Mouse (Mus musculus) midbrain, embryonic 16.5 days (tissue): Measurements from ENCODE around the gene Rab26. TPM values are rescaled to one million over a fixed set of nuclear protein-coding genes. Genes with fewer than 3 reads are reported as not detected.

ENCODE experiments used
- ATAC-seq: fragments of 200-750 bp; cut with Nextera tagmentation; 2 replicates; pipeline ENCODE4 v1.8.0; 2017; ENCODE audit warnings: moderate TSS enrichment
- H3K27ac ChIP-seq: fragments of 300-500 bp; sonication (generic); 2 replicates; pipeline ENCODE4 v1.5.1; 2014; ENCODE audit warnings: mild to moderate bottlenecking, low read length, mixed read lengths
- H3K27me3 ChIP-seq: fragments of 300-500 bp; sonication (generic); 2 replicates; pipeline ENCODE4 v1.6.1; 2014; ENCODE audit warnings: low read depth, low read length, mixed read lengths; ENCODE audit not compliant: control insufficient read depth, insufficient read depth
- H3K36me3 ChIP-seq: fragments of 300-500 bp; sonication (generic); 2 replicates; pipeline ENCODE4 v1.6.1; 2014; ENCODE audit warnings: mild to moderate bottlenecking, low read length, moderate library complexity, mixed read lengths; ENCODE audit not compliant: control insufficient read depth, insufficient read depth
- H3K4me1 ChIP-seq: fragments of 300-500 bp; sonication (generic); 2 replicates; pipeline ENCODE4 v1.6.1; 2014; ENCODE audit warnings: mild to moderate bottlenecking, low read length, mixed read lengths; ENCODE audit not compliant: control insufficient read depth, insufficient read depth
- H3K4me2 ChIP-seq: fragments of 300-500 bp; sonication (generic); 2 replicates; pipeline ENCODE4 v1.6.1; 2014; ENCODE audit warnings: mild to moderate bottlenecking, low read length, mixed read lengths
- H3K4me3 ChIP-seq: fragments of 300-500 bp; sonication (generic); 2 replicates; pipeline ENCODE4 v1.5.1; 2014; ENCODE audit warnings: low read depth, mild to moderate bottlenecking, low read length, moderate library complexity, mixed read lengths
- H3K9ac ChIP-seq: fragments of 300-500 bp; sonication (generic); 2 replicates; pipeline ENCODE4 v1.6.1; 2014; ENCODE audit warnings: low read depth, low read length, mixed read lengths
- H3K9me3 ChIP-seq: fragments of 300-500 bp; sonication (generic); replicated peaks from 2 replicates; pipeline ENCODE4 v1.6.1; 2014; ENCODE audit warnings: mild to moderate bottlenecking, low read length, mixed read lengths; ENCODE audit not compliant: control insufficient read depth, poor library complexity, severe bottlenecking
- WGBS: fragments of 180-500 bp; shearing (Covaris S2); extraction: QIAGEN DNeasy Blood & Tissue Kit; methylation state at CpG from one replicate; pipeline ENCODE4 v1.1.7; 2014; 5-methylcytosine and 5-hydroxymethylcytosine counted together
- polyA plus RNA-seq: library from polyadenylated mRNA; unstranded; fragments of >200 nt; fragmentation: Nextera tagmentation; extraction: Ambion mirVana; gene quantifications from 2 replicates; pipeline ENCODE4 v1.2.1, GENCODE M21; 2015

The Rab26 gene
- polyA plus RNA-seq, 1 experiment from 2014 or later: 14.7 TPM

GRCm38 (mm10) chr17:24489265-24490030 lies 44.6 kb downstream of the Rab26 start:
- H3K27me3 ChIP-seq: no peaks in the 10 kb centered on the region
- 11% methylated on average over 18 of the region's 19 CpGs for WGBS
- ATAC-seq: peak; percentile 26
- peak overlapping the region; percentile 93 for H3K4me2 ChIP-seq
- peaks cover 37% of the 10 kb centered on the region for H3K4me1 ChIP-seq
- no peaks in the 10 kb centered on the region for H3K9me3 ChIP-seq
- peak overlapping the region; percentile 82 for H3K9ac ChIP-seq
- no peaks in the 10 kb centered on the region for H3K36me3 ChIP-seq
- H3K27ac ChIP-seq: peak overlapping the region; percentile 85
- H3K4me3 ChIP-seq: peak overlapping the region; percentile 59

- Histone ChIP-seq H3K9me3 (no peaks in the 10 kb centered on the region), H3K9ac (peak overlapping the region; percentile 82), H3K36me3 (no peaks in the 10 kb centered on the region), H3K27ac (peak overlapping the region; percentile 85), H3K4me3 (peak overlapping the region; percentile 59), H3K27me3 (no peaks in the 10 kb centered on the region), H3K4me1 (peaks cover 35% of the 10 kb centered on the region), H3K4me2 (peak overlapping the region; percentile 93)
- WGBS: under 1% methylated on average over 28 of the region's 81 CpGs
- ATAC-seq: peak; percentile 81
Observed at GRCm38 (mm10) chr17:24488662-24489264, 45.2 kb downstream of the Rab26 start.

- under 1% methylated on average over 37 of the region's 45 CpGs for WGBS
- Histone ChIP-seq H3K4me3 (peak within 1 kb of the TSS; percentile 59), H3K27me3 (no peaks in the 10 kb centered on the region), H3K9ac (peak within 1 kb of the TSS; percentile 82), H3K9me3 (no peaks in the 10 kb centered on the region), H3K27ac (peak within 1 kb of the TSS; percentile 85), H3K36me3 (no peaks in the 10 kb centered on the region), H3K4me2 (peak within 1 kb of the TSS; percentile 93), H3K4me1 (peaks cover 35% of the 10 kb centered on the region)
- peak; percentile 73 for ATAC-seq
Observed at GRCm38 (mm10) chr17:24488186-24488661, 45.8 kb downstream of the Rab26 start, which contains the start of gene Caskin1. Gene Caskin1, plus strand, starts transcription at chr17:24488601.

GRCm38 (mm10) chr17:24485090-24485860 lies 48.7 kb downstream of the Rab26 start:
- H3K36me3 ChIP-seq: no peaks in the 10 kb centered on the region
- no peak overlapping the region for H3K4me3 ChIP-seq
- no peak overlapping the region for H3K4me2 ChIP-seq
- H3K4me1 ChIP-seq: peaks cover 23% of the 10 kb centered on the region
- WGBS: 43% methylated on average over 11 of the region's 11 CpGs
- peak overlapping the region; percentile 40 for H3K9ac ChIP-seq
- no peak for ATAC-seq
- H3K9me3 ChIP-seq: no peaks in the 10 kb centered on the region
- H3K27ac ChIP-seq: peak overlapping the region; percentile 52; the same call in 1 of the 2 replicates
- H3K27me3 ChIP-seq: no peaks in the 10 kb centered on the region

GRCm38 (mm10) chr17:24483495-24483894 lies 50.5 kb downstream of the Rab26 start:
- Histone ChIP-seq H3K27me3 (no peaks in the 10 kb centered on the region), H3K27ac (no peak overlapping the region), H3K4me2 (no peak overlapping the region), H3K4me1 (peaks cover 17% of the 10 kb centered on the region), H3K4me3 (no peak overlapping the region), H3K9me3 (no peaks in the 10 kb centered on the region), H3K36me3 (no peaks in the 10 kb centered on the region), H3K9ac (no peak overlapping the region)
- no peak for ATAC-seq
- WGBS: 83% methylated on average over 3 of the region's 3 CpGs

- 95% methylated on average over 20 of the region's 20 CpGs for WGBS
- peaks cover 10% of the 10 kb centered on the region for H3K36me3 ChIP-seq
- H3K4me3 ChIP-seq: no peak overlapping the region
- no peak overlapping the region for H3K9ac ChIP-seq
- peaks cover 16% of the 10 kb centered on the region for H3K4me1 ChIP-seq
- H3K27me3 ChIP-seq: no peaks in the 10 kb centered on the region
- ATAC-seq: no peak
- no peaks in the 10 kb centered on the region for H3K9me3 ChIP-seq
- H3K4me2 ChIP-seq: no peak overlapping the region
- no peak overlapping the region for H3K27ac ChIP-seq
Observed at GRCm38 (mm10) chr17:24481027-24481815, 52.8 kb downstream of the Rab26 start.

GRCm38 (mm10) chr17:24480201-24480826 lies 53.7 kb downstream of the Rab26 start:
- H3K9ac ChIP-seq: no peak overlapping the region
- H3K4me1 ChIP-seq: peaks cover 12% of the 10 kb centered on the region
- no peaks in the 10 kb centered on the region for H3K27me3 ChIP-seq
- peaks cover 16% of the 10 kb centered on the region for H3K36me3 ChIP-seq
- no peak overlapping the region for H3K27ac ChIP-seq
- ATAC-seq: no peak
- no peak overlapping the region for H3K4me2 ChIP-seq
- H3K9me3 ChIP-seq: no peaks in the 10 kb centered on the region
- no peak overlapping the region for H3K4me3 ChIP-seq
- WGBS: 40% methylated on average over 3 of the region's 3 CpGs

- Histone ChIP-seq H3K4me2 (peak overlapping the region; percentile 51; the same call in 1 of the 2 replicates), H3K27ac (no peak overlapping the region), H3K36me3 (peaks cover 21% of the 10 kb centered on the region), H3K9ac (no peak overlapping the region), H3K27me3 (no peaks in the 10 kb centered on the region), H3K4me1 (peaks cover 10% of the 10 kb centered on the region), H3K9me3 (no peaks in the 10 kb centered on the region), H3K4me3 (peak overlapping the region; percentile 80)
- WGBS: 33% methylated on average over 1 of the region's 1 CpGs
- no peak for ATAC-seq
Observed at GRCm38 (mm10) chr17:24479431-24479830, 54.6 kb downstream of the Rab26 start.
